Mouse (Mus musculus): ENCODE data around the gene Nfia. TPM values are rescaled to one million over a fixed set of nuclear protein-coding genes. Genes with fewer than 3 reads are reported as not detected.
A peak's percentile ranks its signal among the peaks of the same experiment; 100 is the strongest.

Gene Nfia
- polyA plus RNA-seq, 1 experiment from 2014 or later, result 37.2 TPM

GRCm38 (mm10) chr4:97860791-97861344, 88.3 kb downstream of the Nfia start:
- ATAC-seq (ENCODE audit: low FRiP score, low TSS enrichment) (no peak), DNase-seq (no peak)
- Histone ChIP-seq H3K27ac (replicated peaks; ENCODE audit: low read depth, low read length) (no peak overlapping the region), H3K4me1 (ENCODE audit: control insufficient read depth, insufficient read depth, low read length) (peaks cover 8% of the 10 kb centered on the region; the same call in 1 of the 2 replicates), H3K4me2 (ENCODE audit: low read length) (no peak overlapping the region), H3K4me3 (replicated peaks; ENCODE audit: low read depth, low read length) (no peak overlapping the region), H3K9me3 (ENCODE audit: control insufficient read depth, low read length) (no peaks in the 10 kb centered on the region), H3K36me3 (ENCODE audit: control insufficient read depth, insufficient read depth, low read length) (no peaks in the 10 kb centered on the region), H3K9ac (replicated peaks; ENCODE audit: low read length) (no peak overlapping the region), H3K27me3 (ENCODE audit: control insufficient read depth, insufficient read depth, low read length) (no peaks in the 10 kb centered on the region)
- 94% methylated on average over 8 of the region's 8 CpGs for WGBS

GRCm38 (mm10) chr4:97862379-97862778, 89.8 kb downstream of the Nfia start:
- peaks cover 11% of the 10 kb centered on the region; the same call in 1 of the 2 replicates for H3K4me1 ChIP-seq (ENCODE audit: control insufficient read depth, insufficient read depth, low read length)
- no peak overlapping the region for H3K4me2 ChIP-seq (ENCODE audit: low read length)
- no peak for ATAC-seq (ENCODE audit: low FRiP score, low TSS enrichment)
- H3K36me3 ChIP-seq (ENCODE audit: control insufficient read depth, insufficient read depth, low read length), result no peaks in the 10 kb centered on the region
- H3K27me3 ChIP-seq (ENCODE audit: control insufficient read depth, insufficient read depth, low read length), result no peaks in the 10 kb centered on the region
- no peak overlapping the region for H3K9ac ChIP-seq (replicated peaks; ENCODE audit: low read length)
- H3K9me3 ChIP-seq (ENCODE audit: control insufficient read depth, low read length), result no peaks in the 10 kb centered on the region
- no peak overlapping the region for H3K4me3 ChIP-seq (replicated peaks; ENCODE audit: low read depth, low read length)
- no peak overlapping the region for H3K27ac ChIP-seq (replicated peaks; ENCODE audit: low read depth, low read length)
- DNase-seq, result no peak
- 90% methylated on average over 6 of the region's 6 CpGs for WGBS

- ATAC-seq (ENCODE audit: low FRiP score, low TSS enrichment), result no peak
Observed at GRCm38 (mm10) chr4:97864276-97864675, 91.7 kb downstream of the Nfia start.

DNA sequence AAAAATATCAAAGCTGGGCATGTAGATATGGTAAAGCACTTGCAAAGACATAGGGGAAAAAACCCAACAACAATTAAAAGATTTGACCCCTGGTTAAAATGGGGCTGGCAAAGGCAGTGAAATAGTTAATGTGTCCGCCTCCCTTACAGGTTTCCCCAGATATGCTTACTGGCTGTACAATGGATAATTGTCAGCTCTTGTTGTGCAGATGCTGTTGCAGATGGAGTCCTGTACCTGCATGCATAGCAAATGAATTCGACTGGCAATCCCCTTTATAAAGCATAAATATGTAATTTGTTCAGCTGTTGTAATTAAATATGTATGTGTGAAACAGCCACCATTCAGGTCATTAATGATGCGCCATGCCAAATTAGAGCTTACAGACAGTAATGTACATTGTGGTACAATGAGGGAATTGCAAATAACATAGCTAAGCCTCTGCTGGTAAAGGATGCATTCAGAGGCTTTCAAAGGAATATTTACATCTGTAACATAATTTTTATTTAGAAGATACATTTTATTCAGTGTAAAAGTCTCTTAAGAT, 92.9 kb downstream of the Nfia start:
- H3K27ac ChIP-seq (replicated peaks; ENCODE audit: low read depth, low read length), result peak overlapping the region; percentile 10; the same call in 1 of the 2 replicates
- no peak overlapping the region for H3K4me3 ChIP-seq (replicated peaks; ENCODE audit: low read depth, low read length)
- DNase-seq (peak; percentile 71), ATAC-seq (ENCODE audit: low FRiP score, low TSS enrichment) (peak; percentile 44; the same call in 1 of the 2 replicates)
- no peaks in the 10 kb centered on the region for H3K36me3 ChIP-seq (ENCODE audit: control insufficient read depth, insufficient read depth, low read length)
- H3K4me1 ChIP-seq (ENCODE audit: control insufficient read depth, insufficient read depth, low read length), result peaks cover 8% of the 10 kb centered on the region; the same call in 1 of the 2 replicates
- 29% methylated on average over 3 of the region's 3 CpGs for WGBS
- no peaks in the 10 kb centered on the region for H3K27me3 ChIP-seq (ENCODE audit: control insufficient read depth, insufficient read depth, low read length)
- H3K4me2 ChIP-seq (ENCODE audit: low read length), result no peak overlapping the region
- H3K9me3 ChIP-seq (ENCODE audit: control insufficient read depth, low read length), result no peaks in the 10 kb centered on the region
- no peak overlapping the region for H3K9ac ChIP-seq (replicated peaks; ENCODE audit: low read length)

More at GRCm38 (mm10) chr4:97864276-97864675, 91.7 kb downstream of the Nfia start:
- Histone ChIP-seq H3K4me1 (ENCODE audit: control insufficient read depth, insufficient read depth, low read length) (peaks cover 8% of the 10 kb centered on the region; the same call in 1 of the 2 replicates), H3K4me2 (ENCODE audit: low read length) (no peak overlapping the region), H3K36me3 (ENCODE audit: control insufficient read depth, insufficient read depth, low read length) (no peaks in the 10 kb centered on the region), H3K27ac (replicated peaks; ENCODE audit: low read depth, low read length) (no peak overlapping the region), H3K9me3 (ENCODE audit: control insufficient read depth, low read length) (no peaks in the 10 kb centered on the region), H3K4me3 (replicated peaks; ENCODE audit: low read depth, low read length) (no peak overlapping the region), H3K9ac (replicated peaks; ENCODE audit: low read length) (no peak overlapping the region), H3K27me3 (ENCODE audit: control insufficient read depth, insufficient read depth, low read length) (no peaks in the 10 kb centered on the region)
- DNase-seq, result no peak
- 97% methylated on average over 2 of the region's 2 CpGs for WGBS

GRCm38 (mm10) chr4:97866463-97866862, 93.9 kb downstream of the Nfia start:
- Histone ChIP-seq H3K4me2 (ENCODE audit: low read length) (no peak overlapping the region), H3K4me1 (ENCODE audit: control insufficient read depth, insufficient read depth, low read length) (peaks cover 9% of the 10 kb centered on the region; the same call in 1 of the 2 replicates), H3K9ac (replicated peaks; ENCODE audit: low read length) (no peak overlapping the region), H3K9me3 (ENCODE audit: control insufficient read depth, low read length) (no peaks in the 10 kb centered on the region), H3K27me3 (ENCODE audit: control insufficient read depth, insufficient read depth, low read length) (no peaks in the 10 kb centered on the region), H3K36me3 (ENCODE audit: control insufficient read depth, insufficient read depth, low read length) (no peaks in the 10 kb centered on the region), H3K4me3 (replicated peaks; ENCODE audit: low read depth, low read length) (no peak overlapping the region), H3K27ac (replicated peaks; ENCODE audit: low read depth, low read length) (no peak overlapping the region)
- DNase-seq (no peak), ATAC-seq (ENCODE audit: low FRiP score, low TSS enrichment) (no peak)
- 58% methylated on average over 5 of the region's 5 CpGs for WGBS

DNA sequence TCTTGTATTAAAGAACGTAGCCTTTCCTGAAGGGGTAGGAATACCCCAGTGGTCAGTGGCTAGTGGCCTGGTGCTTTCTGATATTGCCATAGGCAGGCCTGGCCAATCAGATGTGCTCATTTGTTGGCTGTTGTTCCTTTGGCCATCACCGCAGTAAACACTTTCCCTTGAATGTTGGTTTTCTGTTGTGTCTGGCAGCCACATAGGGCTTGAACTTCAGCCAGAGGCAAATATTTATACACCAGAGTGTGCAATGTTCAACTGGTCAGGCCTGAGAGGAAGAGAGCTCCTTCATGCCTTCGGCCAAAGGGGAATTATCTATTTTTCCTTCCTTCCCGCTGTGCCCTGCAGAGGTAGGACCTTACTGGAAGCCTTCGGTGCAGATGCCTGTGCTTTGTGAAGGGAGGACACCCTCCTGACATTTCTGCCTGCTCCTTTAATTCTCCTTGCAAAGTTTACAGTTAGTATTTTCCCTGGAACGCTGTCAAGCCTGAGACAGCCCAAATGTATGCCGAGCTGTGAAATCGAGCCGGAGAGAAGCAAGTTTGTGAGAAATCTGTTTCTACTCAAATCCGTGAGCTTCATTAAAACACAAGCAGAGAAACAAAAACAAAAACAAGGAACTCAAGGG, 95.9 kb downstream of the Nfia start:
- WGBS, result 73% methylated on average over 10 of the region's 10 CpGs
- Histone ChIP-seq H3K9ac (replicated peaks; ENCODE audit: low read length) (no peak overlapping the region), H3K36me3 (ENCODE audit: control insufficient read depth, insufficient read depth, low read length) (no peaks in the 10 kb centered on the region), H3K9me3 (ENCODE audit: control insufficient read depth, low read length) (no peaks in the 10 kb centered on the region), H3K27ac (replicated peaks; ENCODE audit: low read depth, low read length) (peak overlapping the region; percentile 65), H3K4me3 (replicated peaks; ENCODE audit: low read depth, low read length) (peak overlapping the region; percentile 15; the same call in 1 of the 2 replicates), H3K4me2 (ENCODE audit: low read length) (peak overlapping the region; percentile 38), H3K27me3 (ENCODE audit: control insufficient read depth, insufficient read depth, low read length) (no peaks in the 10 kb centered on the region), H3K4me1 (ENCODE audit: control insufficient read depth, insufficient read depth, low read length) (peaks cover 16% of the 10 kb centered on the region; the same call in 1 of the 2 replicates)
- DNase-seq (no peak), ATAC-seq (ENCODE audit: low FRiP score, low TSS enrichment) (no peak)

DNA sequence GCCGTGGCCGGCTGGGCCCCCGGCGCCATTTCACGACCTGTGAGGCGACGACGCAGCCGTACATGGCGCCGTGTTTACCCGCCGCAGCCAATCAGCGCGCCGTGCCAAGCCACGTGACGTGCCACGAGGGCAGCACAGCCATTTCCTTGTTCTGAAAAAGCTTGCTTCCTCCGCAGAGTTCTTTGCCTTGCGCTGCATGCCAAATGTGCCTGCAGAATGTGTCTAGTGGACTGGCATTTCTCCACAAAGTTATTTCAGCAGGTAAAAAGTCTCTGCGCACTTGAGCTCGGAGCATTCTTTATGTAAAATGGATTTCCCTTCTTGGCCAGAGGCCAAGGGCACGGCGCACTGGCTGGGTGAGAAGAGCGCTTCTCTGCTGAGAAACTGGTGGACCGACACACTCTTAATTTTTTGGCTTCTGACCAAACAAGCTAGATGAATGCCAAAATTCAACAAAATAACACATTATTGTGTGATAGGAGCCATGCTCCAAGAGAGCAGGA, 96.5 kb downstream of the Nfia start:
- peak overlapping the region; percentile 38 for H3K4me2 ChIP-seq (ENCODE audit: low read length)
- H3K9ac ChIP-seq (replicated peaks; ENCODE audit: low read length), result no peak overlapping the region
- H3K4me3 ChIP-seq (replicated peaks; ENCODE audit: low read depth, low read length), result peak overlapping the region; percentile 15
- 66% methylated on average over 27 of the region's 27 CpGs for WGBS
- no peaks in the 10 kb centered on the region for H3K27me3 ChIP-seq (ENCODE audit: control insufficient read depth, insufficient read depth, low read length)
- no peaks in the 10 kb centered on the region for H3K9me3 ChIP-seq (ENCODE audit: control insufficient read depth, low read length)
- no peaks in the 10 kb centered on the region for H3K36me3 ChIP-seq (ENCODE audit: control insufficient read depth, insufficient read depth, low read length)
- H3K4me1 ChIP-seq (ENCODE audit: control insufficient read depth, insufficient read depth, low read length), result peaks cover 16% of the 10 kb centered on the region; the same call in 1 of the 2 replicates
- ATAC-seq (ENCODE audit: low FRiP score, low TSS enrichment), result peak; percentile 91
- peak overlapping the region; percentile 65 for H3K27ac ChIP-seq (replicated peaks; ENCODE audit: low read depth, low read length)
- DNase-seq, result peak; percentile 85

GRCm38 (mm10) chr4:97869451-97869850, 96.9 kb downstream of the Nfia start:
- no peaks in the 10 kb centered on the region for H3K27me3 ChIP-seq (ENCODE audit: control insufficient read depth, insufficient read depth, low read length)
- no peaks in the 10 kb centered on the region for H3K36me3 ChIP-seq (ENCODE audit: control insufficient read depth, insufficient read depth, low read length)
- WGBS, result 57% methylated on average over 7 of the region's 7 CpGs
- H3K4me3 ChIP-seq (replicated peaks; ENCODE audit: low read depth, low read length), result 0 out of 2 replicates have a peak overlapping the region, but pooled peaks have one; percentile 15
- H3K4me2 ChIP-seq (ENCODE audit: low read length), result peak overlapping the region; percentile 38
- peaks cover 16% of the 10 kb centered on the region; the same call in 1 of the 2 replicates for H3K4me1 ChIP-seq (ENCODE audit: control insufficient read depth, insufficient read depth, low read length)
- no peak overlapping the region for H3K27ac ChIP-seq (replicated peaks; ENCODE audit: low read depth, low read length)
- H3K9ac ChIP-seq (replicated peaks; ENCODE audit: low read length), result no peak overlapping the region
- H3K9me3 ChIP-seq (ENCODE audit: control insufficient read depth, low read length), result no peaks in the 10 kb centered on the region
- no peak for ATAC-seq (ENCODE audit: low FRiP score, low TSS enrichment)
- DNase-seq, result peak; percentile 15

All from midbrain, embryonic 14.5 days (tissue).